Mouse (Mus musculus) retina, postnatal 7 days (tissue): ENCODE results near the gene Ppp1r32.

Source experiments
- DNase-seq: peaks from one replicate; pipeline ENCODE4 v3.0.0-alpha.2; 2012; ENCODE audit warnings: low read depth, low spot score

Gene Ppp1r32

GRCm38 (mm10) chr19:10482703-10483102 lies at the start of gene Ppp1r32:
Ppp1r32 (minus strand) TSS chr19:10482928.
- peak; percentile 32 for DNase-seq

- no peak for DNase-seq
Observed at GRCm38 (mm10) chr19:10530082-10530481, 47.4 kb upstream of the Ppp1r32 start.

- peak; percentile 46 for DNase-seq
Observed at GRCm38 (mm10) chr19:10525910-10526309, 43.2 kb upstream of the Ppp1r32 start, which contains the start of gene Sdhaf2. Sdhaf2 (minus strand) TSS chr19:10526142.

GRCm38 (mm10) chr19:10525106-10525901 lies 42.6 kb upstream of the Ppp1r32 start, which contains the start of gene Cpsf7:
Cpsf7 (plus strand) TSS chr19:10525266.
- DNase-seq: peak; percentile 89

- no peak for DNase-seq
Observed at GRCm38 (mm10) chr19:10524784-10525105, 42.0 kb upstream of the Ppp1r32 start.

GRCm38 (mm10) chr19:10523483-10524080 lies 40.9 kb upstream of the Ppp1r32 start:
- DNase-seq: no peak

GRCm38 (mm10) chr19:10521926-10522325 lies 39.2 kb upstream of the Ppp1r32 start:
- no peak for DNase-seq

- DNase-seq: no peak
Observed at GRCm38 (mm10) chr19:10520355-10520754, 37.6 kb upstream of the Ppp1r32 start.

- DNase-seq: no peak
Observed at GRCm38 (mm10) chr19:10510759-10511330, 28.1 kb upstream of the Ppp1r32 start.

GRCm38 (mm10) chr19:10502571-10502970 lies 19.8 kb upstream of the Ppp1r32 start:
- DNase-seq: peak; percentile 50

- DNase-seq: no peak
Observed at GRCm38 (mm10) chr19:10500581-10500980, 17.9 kb upstream of the Ppp1r32 start.

- no peak for DNase-seq
Observed at GRCm38 (mm10) chr19:10497512-10498160, 14.9 kb upstream of the Ppp1r32 start.

- DNase-seq: peak; percentile 40
Observed at GRCm38 (mm10) chr19:10496976-10497375, 14.2 kb upstream of the Ppp1r32 start.

GRCm38 (mm10) chr19:10495670-10496069 lies 12.9 kb upstream of the Ppp1r32 start:
- no peak for DNase-seq

- DNase-seq: peak; percentile 67
Observed at GRCm38 (mm10) chr19:10486264-10486738, 3.6 kb upstream of the Ppp1r32 start.

GRCm38 (mm10) chr19:10479541-10479940 lies 3.2 kb downstream of the Ppp1r32 start:
- DNase-seq: no peak

GRCm38 (mm10) chr19:10473779-10474178 lies 8.9 kb downstream of the Ppp1r32 start:
- DNase-seq: no peak

- no peak for DNase-seq
Observed at GRCm38 (mm10) chr19:10472958-10473357, 9.8 kb downstream of the Ppp1r32 start.

GRCm38 (mm10) chr19:10469171-10469658 lies 13.5 kb downstream of the Ppp1r32 start:
- DNase-seq: no peak

GRCm38 (mm10) chr19:10464427-10464826 lies 18.3 kb downstream of the Ppp1r32 start:
- DNase-seq: no peak

GRCm38 (mm10) chr19:10461584-10461983 lies 21.1 kb downstream of the Ppp1r32 start:
- no peak for DNase-seq

- no peak for DNase-seq
Observed at GRCm38 (mm10) chr19:10459907-10460306, 22.8 kb downstream of the Ppp1r32 start.
